Mouse (Mus musculus) testis, adult 2 months (tissue): Measurements from ENCODE around the gene Dnajc4.

Experiments
- CTCF ChIP-seq: fragments of 200-500 bp; IDR thresholded peaks from 2 replicates; pipeline ENCODE4 v1.5.1; 2012; ENCODE audit warnings: low read depth, mild to moderate bottlenecking, inconsistent platforms, low read length, moderate library complexity; ENCODE audit not compliant: control insufficient read depth, insufficient read depth, insufficient replicate concordance
- POLR2A ChIP-seq: fragments of 200-500 bp; IDR thresholded peaks from 2 replicates; pipeline ENCODE4 v1.6.1; 2012; ENCODE audit warnings: low read depth, mild to moderate bottlenecking, inconsistent platforms, low read length, moderate library complexity; ENCODE audit not compliant: control insufficient read depth

DNA sequence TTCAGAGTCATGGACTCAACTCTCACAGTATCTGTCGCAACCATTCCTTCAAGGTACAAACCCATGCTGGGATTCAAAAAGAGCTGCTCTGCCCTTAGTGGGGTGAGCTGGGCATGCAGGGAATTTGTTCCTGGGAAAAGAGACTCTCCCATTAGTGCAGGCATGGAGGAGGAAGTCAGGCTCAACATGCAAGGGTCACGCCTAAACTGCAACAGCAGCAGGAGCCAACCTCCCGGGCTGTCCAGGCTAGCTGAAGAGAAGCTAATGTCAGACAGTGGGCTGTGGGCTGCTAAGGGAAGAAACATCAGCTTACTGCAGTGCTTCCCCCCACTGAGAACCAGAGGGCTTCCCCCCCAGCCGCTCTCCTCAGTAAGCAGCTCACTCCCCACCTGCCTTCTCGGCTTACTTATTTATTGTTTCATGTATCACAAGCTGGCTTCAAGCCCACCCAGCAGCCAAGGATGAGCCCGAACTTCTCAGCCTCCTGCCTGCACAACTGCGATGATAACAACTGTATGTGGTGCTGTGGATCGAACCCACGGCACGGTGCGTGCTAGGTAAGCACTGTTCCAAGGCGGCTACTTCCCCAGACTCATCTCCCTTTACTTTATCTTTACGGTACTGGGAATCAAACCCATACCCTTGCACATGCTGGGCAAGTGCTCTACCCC, 20.0 kb downstream of the Dnajc4 start:
- TF ChIP-seq POLR2A (no peak), CTCF (no peak)
